Mouse (Mus musculus) neural tube, embryonic 13.5 days (tissue): ENCODE measurements at regions not wholly inside any gene's neighbourhood (a gene's known extent, or its start where the extent isn't known, plus 50 kb on each side); places are given as distances from the start of the nearest gene placed in this dataset.

ENCODE experiments used
- ATAC-seq: fragments of 200-750 bp; cut with Nextera tagmentation; 2 replicates; pipeline ENCODE4 v1.8.0; 2017; ENCODE audit warnings: low read depth, mild to moderate bottlenecking, moderate TSS enrichment, moderate library complexity
- H3K27ac ChIP-seq: fragments of 300-500 bp; sonication (generic); replicated peaks from 2 replicates; pipeline ENCODE4 v1.5.1; 2015; ENCODE audit warnings: moderate library complexity, mild to moderate bottlenecking, inconsistent platforms
- H3K27me3 ChIP-seq: fragments of 300-500 bp; sonication (generic); 2 replicates; pipeline ENCODE4 v1.6.1; 2015; ENCODE audit warnings: mild to moderate bottlenecking, inconsistent platforms
- H3K36me3 ChIP-seq: fragments of 300-500 bp; sonication (generic); 2 replicates; pipeline ENCODE4 v1.6.1; 2015; ENCODE audit warnings: mild to moderate bottlenecking, inconsistent platforms
- H3K4me1 ChIP-seq: fragments of 300-500 bp; sonication (generic); replicated peaks from 2 replicates; pipeline ENCODE4 v1.6.1; 2015; ENCODE audit warnings: inconsistent platforms
- H3K4me2 ChIP-seq: fragments of 300-500 bp; sonication (generic); 2 replicates; pipeline ENCODE4 v1.6.1; 2015; ENCODE audit warnings: inconsistent platforms, mild to moderate bottlenecking, moderate library complexity
- H3K4me3 ChIP-seq: fragments of 300-500 bp; sonication (generic); 2 replicates; pipeline ENCODE4 v1.5.1; 2015; ENCODE audit warnings: mild to moderate bottlenecking, inconsistent platforms
- H3K9ac ChIP-seq: fragments of 300-500 bp; sonication (generic); 2 replicates; pipeline ENCODE4 v1.6.1; 2015; ENCODE audit warnings: moderate library complexity, mild to moderate bottlenecking, inconsistent platforms
- H3K9me3 ChIP-seq: fragments of 300-500 bp; sonication (generic); 2 replicates; pipeline ENCODE4 v1.6.1; 2016; ENCODE audit warnings: inconsistent platforms
- WGBS: fragments of 180-500 bp; shearing (Covaris S2); methylation state at CpG from one replicate; pipeline ENCODE4 v1.1.7; 2015; 5-methylcytosine and 5-hydroxymethylcytosine counted together

GRCm38 (mm10) chr19:53453317-53453947, 63.1 kb upstream of the Smndc1 start:
- H3K27ac ChIP-seq = no peak overlapping the region
- H3K4me3 ChIP-seq = no peak overlapping the region
- H3K4me2 ChIP-seq = no peak overlapping the region
- WGBS = 70% methylated on average over 13 of the region's 13 CpGs
- H3K9ac ChIP-seq = no peak overlapping the region
- 0 out of 2 replicates have a peak, but pooled peaks cover 6% of the 10 kb centered on the region for H3K27me3 ChIP-seq
- H3K4me1 ChIP-seq = peaks cover 27% of the 10 kb centered on the region
- H3K36me3 ChIP-seq = no peaks in the 10 kb centered on the region
- no peaks in the 10 kb centered on the region for H3K9me3 ChIP-seq
- no peak for ATAC-seq

DNA sequence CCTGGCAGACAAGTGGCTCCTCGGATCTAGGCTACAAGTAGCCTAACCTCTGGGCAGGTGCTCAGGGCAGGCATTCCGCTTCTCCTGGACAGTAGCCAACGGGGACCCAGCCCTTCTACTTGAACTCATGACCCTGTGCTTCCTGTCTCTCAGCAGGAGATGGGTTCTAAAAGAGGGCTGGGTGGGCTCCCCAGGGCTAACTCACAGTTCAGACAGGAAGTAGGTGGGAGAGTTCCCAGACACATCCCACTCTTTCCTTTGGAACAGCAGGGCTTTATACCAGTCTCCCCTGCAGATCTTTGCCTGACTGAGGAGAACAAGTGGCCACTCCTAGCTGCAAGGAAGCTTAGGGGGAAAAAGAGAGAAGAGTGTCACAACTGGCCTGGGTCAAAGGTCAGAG, 62.0 kb upstream of the Smndc1 start:
- no peak overlapping the region for H3K27ac ChIP-seq
- 57% methylated on average over 3 of the region's 3 CpGs for WGBS
- peaks cover 31% of the 10 kb centered on the region for H3K4me1 ChIP-seq
- H3K9me3 ChIP-seq = no peaks in the 10 kb centered on the region
- no peak for ATAC-seq
- H3K4me2 ChIP-seq = no peak overlapping the region
- H3K36me3 ChIP-seq = no peaks in the 10 kb centered on the region
- no peak overlapping the region for H3K9ac ChIP-seq
- H3K4me3 ChIP-seq = no peak overlapping the region
- H3K27me3 ChIP-seq = no peaks in the 10 kb centered on the region

DNA sequence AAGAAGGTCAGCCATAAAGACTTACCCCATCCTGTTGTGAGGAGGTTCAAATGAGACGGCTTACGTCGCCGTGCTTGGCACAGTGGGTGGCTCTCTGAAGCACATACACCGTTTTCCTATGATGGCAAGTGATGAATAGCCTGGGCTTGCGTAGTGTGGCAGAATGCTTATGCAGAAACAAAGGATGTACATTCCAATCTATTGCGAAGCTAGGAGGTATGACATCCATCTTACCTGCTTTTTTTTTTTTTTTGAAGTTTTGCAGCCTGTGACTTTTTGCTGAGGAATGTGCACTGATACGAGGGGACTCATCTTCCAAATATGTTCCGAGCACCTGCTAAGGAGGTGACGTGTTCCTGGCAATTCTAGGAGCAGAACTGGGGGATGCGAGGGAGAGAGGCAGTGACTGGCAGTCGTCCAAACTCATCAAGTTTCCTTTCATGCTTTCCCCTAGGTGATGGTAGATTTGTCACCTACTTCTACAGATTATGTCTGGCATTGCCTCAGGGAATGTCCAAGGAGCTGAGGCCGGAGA, 61.1 kb upstream of the Smndc1 start:
- Histone ChIP-seq H3K4me2 (no peak overlapping the region), H3K4me3 (no peak overlapping the region), H3K36me3 (no peaks in the 10 kb centered on the region), H3K9me3 (no peaks in the 10 kb centered on the region), H3K9ac (no peak overlapping the region), H3K27ac (no peak overlapping the region), H3K27me3 (0 out of 2 replicates have a peak, but pooled peaks cover 3% of the 10 kb centered on the region), H3K4me1 (peaks cover 38% of the 10 kb centered on the region)
- ATAC-seq = no peak
- WGBS = 51% methylated on average over 13 of the region's 13 CpGs

DNA sequence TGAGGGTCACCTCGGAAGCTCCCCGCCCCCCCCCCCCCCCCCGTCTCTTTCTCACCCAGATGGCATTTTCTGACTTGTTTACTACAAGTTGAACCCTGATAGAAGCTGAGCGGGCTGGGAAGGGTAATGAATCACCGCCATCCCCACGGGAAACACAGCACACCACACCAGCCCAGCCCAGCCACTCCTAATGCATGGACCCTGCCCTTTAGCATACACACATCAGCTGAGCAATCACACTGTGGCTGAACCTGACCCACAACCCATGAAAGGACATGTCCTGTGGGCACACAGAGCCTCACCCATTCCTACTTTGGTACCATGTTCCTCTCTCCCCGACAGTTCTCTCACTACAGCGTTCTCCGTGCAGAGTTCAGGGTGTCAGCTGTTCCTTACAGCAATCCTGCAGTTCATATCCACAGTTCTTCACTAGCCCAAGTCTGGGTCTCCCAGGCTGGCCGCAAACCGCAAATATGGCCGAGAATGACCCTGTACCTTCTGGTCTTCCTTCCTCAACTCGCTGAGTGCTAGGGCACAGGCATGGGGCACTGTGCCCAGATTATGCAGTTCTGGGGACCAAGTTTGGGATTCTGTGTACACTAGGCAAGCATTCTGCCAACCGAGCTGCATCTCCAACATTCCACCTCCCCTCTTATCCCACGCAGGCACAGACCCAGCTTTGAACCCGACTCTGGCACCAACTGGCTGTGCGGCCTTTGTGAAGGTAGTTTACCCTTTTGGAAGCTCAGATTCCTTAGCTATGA, 60.4 kb upstream of the Smndc1 start:
- H3K27ac ChIP-seq = no peak overlapping the region
- H3K36me3 ChIP-seq = no peaks in the 10 kb centered on the region
- H3K9ac ChIP-seq = no peak overlapping the region
- no peak overlapping the region for H3K4me3 ChIP-seq
- no peak overlapping the region for H3K4me2 ChIP-seq
- peaks cover 43% of the 10 kb centered on the region for H3K4me1 ChIP-seq
- WGBS = 69% methylated on average over 16 of the region's 17 CpGs
- peaks cover 3% of the 10 kb centered on the region; the same call in 1 of the 2 replicates for H3K27me3 ChIP-seq
- H3K9me3 ChIP-seq = no peaks in the 10 kb centered on the region
- ATAC-seq = no peak

DNA sequence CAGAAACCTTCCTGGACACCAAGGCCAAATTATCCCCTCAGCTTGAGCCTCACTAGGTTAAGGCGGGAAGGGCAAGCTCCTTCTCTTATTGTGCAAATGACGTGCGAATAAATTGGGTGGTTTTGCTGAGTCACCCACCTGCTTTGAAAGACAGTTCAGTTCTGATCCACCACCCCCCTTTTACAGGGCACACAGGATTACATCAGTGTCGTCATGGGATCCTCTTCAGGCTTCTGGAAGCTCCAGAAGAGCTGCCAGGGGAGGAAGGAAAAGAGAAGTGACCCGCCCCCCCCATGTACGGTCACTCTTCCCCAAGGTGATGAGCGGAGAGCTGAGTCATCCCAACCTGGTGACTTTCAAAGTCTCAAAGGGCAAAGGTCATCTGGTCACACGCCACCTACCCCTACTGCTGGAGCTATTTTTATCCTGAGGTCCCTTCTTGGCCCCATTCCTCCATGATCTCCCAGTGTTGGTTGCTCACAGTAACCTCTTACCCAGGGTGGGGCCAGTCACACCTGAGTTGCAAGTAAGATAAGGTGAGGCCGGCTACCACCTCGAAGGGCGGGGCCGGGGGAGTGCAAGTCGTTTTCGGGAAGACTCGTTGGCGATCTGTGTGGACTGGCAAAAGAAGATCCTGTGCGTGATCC, 58.9 kb upstream of the Smndc1 start:
- no peak overlapping the region for H3K4me2 ChIP-seq
- no peaks in the 10 kb centered on the region for H3K36me3 ChIP-seq
- H3K27me3 ChIP-seq = peaks cover 10% of the 10 kb centered on the region; the same call in 1 of the 2 replicates
- no peak overlapping the region for H3K4me3 ChIP-seq
- peaks cover 57% of the 10 kb centered on the region for H3K4me1 ChIP-seq
- no peak overlapping the region for H3K27ac ChIP-seq
- H3K9ac ChIP-seq = no peak overlapping the region
- WGBS = 86% methylated on average over 17 of the region's 17 CpGs
- ATAC-seq = no peak
- no peaks in the 10 kb centered on the region for H3K9me3 ChIP-seq

DNA sequence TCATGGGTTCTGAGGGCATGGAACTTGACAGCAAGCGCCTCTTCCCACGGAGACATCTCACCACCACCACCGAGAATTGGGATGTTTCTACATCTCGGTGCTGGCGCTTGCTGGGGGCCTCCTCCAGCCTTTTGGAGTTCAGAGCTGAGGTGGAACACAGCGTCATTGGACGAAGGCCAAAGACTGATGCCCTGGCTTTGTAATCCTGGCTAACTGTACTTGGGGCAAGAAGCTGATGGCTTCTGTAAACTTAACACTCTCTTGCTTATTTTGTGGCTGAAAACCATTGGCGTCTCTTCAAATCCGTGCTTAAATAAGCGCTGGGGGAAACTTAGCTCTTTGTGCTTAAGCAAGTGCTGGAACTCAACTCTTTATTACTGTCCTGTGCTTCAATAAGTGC, 57.8 kb upstream of the Smndc1 start:
- no peak overlapping the region for H3K27ac ChIP-seq

DNA sequence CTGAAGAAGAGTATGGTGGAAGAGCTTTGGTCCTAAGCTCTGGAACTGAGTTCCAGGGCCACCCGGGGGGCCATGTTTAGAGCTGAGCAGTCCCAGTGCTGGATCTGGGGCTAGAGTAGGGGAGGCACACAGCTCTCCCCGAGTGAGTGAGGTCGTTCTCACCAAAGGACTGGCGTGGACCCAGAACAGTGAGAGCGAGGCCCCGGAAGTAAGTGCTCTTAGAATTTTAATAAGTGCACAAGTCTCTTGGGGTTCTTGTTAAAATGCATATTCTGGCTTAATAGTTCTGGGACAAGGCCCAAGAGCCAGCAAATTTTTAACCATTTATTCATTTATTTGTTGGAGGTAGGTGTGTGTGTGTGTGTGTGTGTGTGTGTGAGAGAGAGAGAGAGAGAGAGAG, 57.4 kb upstream of the Smndc1 start:
- Histone ChIP-seq H3K4me3 (no peak overlapping the region), H3K4me1 (peaks cover 60% of the 10 kb centered on the region), H3K27ac (no peak overlapping the region), H3K9me3 (no peaks in the 10 kb centered on the region), H3K4me2 (no peak overlapping the region), H3K27me3 (peaks cover 10% of the 10 kb centered on the region; the same call in 1 of the 2 replicates), H3K36me3 (no peaks in the 10 kb centered on the region), H3K9ac (no peak overlapping the region)
- 56% methylated on average over 6 of the region's 6 CpGs for WGBS
- no peak for ATAC-seq

More for the DNA sequence above, 57.8 kb upstream of the Smndc1 start:
- WGBS = 75% methylated on average over 10 of the region's 10 CpGs
- Histone ChIP-seq H3K9ac (no peak overlapping the region), H3K9me3 (no peaks in the 10 kb centered on the region), H3K4me2 (no peak overlapping the region), H3K4me3 (no peak overlapping the region), H3K27me3 (peaks cover 10% of the 10 kb centered on the region; the same call in 1 of the 2 replicates), H3K4me1 (peaks cover 57% of the 10 kb centered on the region), H3K36me3 (no peaks in the 10 kb centered on the region)
- no peak for ATAC-seq

GRCm38 (mm10) chr19:53446216-53446615, 55.8 kb upstream of the Smndc1 start:
- Histone ChIP-seq H3K4me3 (no peak overlapping the region), H3K9me3 (no peaks in the 10 kb centered on the region), H3K36me3 (no peaks in the 10 kb centered on the region), H3K27ac (no peak overlapping the region), H3K4me1 (peaks cover 54% of the 10 kb centered on the region), H3K9ac (no peak overlapping the region), H3K4me2 (no peak overlapping the region), H3K27me3 (peaks cover 10% of the 10 kb centered on the region; the same call in 1 of the 2 replicates)
- 60% methylated on average over 5 of the region's 5 CpGs for WGBS
- no peak for ATAC-seq

- 17% methylated on average over 5 of the region's 5 CpGs for WGBS
These were observed 54.3 kb upstream of the Smndc1 start for GRCm38 (mm10) chr19:53444646-53445045.

DNA sequence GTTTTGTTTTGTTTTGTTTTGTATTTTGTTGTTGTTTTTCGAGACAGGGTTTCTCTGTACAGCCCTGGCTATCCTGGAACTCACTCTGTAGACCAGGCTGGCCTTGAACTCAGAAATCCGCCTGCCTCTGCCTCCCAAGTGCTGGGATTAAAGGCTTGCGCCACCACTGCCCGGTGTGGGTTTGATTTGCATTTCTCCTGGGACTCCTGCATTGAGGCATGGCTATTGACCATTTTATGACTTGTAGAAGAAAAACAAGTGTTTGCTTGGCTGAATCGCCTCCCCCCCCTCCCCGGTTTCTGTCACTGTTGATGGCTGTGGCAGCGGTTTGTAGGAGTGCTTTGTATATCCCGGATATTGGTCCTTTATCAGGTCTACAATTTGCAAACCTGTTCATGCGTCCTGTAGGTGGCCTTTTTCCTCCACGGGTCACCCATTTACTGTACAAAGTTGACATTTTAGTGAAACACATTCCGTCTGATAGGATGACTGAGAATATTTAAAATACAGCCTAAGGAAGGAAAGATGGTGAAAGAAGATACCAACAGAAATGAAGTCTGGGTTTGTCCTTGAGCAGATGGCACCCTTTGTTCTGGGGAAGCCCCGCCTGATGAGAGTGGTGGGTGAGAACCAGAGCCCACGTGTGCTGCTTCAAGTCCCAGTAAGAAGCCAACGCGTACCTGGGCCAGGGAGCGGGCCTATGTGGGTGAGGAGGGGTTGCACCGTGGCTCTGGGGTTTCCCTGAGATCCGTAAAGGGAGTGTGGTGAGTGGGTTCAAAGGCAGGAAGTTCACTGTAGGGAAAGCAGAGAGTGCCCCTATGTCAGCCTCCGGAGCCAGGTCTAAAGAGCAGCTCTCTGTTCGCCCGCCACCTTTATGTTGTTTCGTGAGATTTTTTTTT, 52.6 kb upstream of the Smndc1 start:
- Histone ChIP-seq H3K36me3 (no peaks in the 10 kb centered on the region), H3K4me3 (no peak overlapping the region), H3K27me3 (peaks cover 10% of the 10 kb centered on the region; the same call in 1 of the 2 replicates), H3K4me1 (peaks cover 57% of the 10 kb centered on the region), H3K27ac (no peak overlapping the region), H3K9ac (no peak overlapping the region), H3K4me2 (no peak overlapping the region), H3K9me3 (no peaks in the 10 kb centered on the region)
- WGBS = 69% methylated on average over 22 of the region's 22 CpGs
- no peak for ATAC-seq

More at GRCm38 (mm10) chr19:53444646-53445045, 54.3 kb upstream of the Smndc1 start:
- H3K9ac ChIP-seq = no peak overlapping the region
- H3K27ac ChIP-seq = no peak overlapping the region
- H3K27me3 ChIP-seq = peaks cover 10% of the 10 kb centered on the region; the same call in 1 of the 2 replicates
- H3K4me3 ChIP-seq = no peak overlapping the region
- H3K4me1 ChIP-seq = peaks cover 57% of the 10 kb centered on the region
- H3K9me3 ChIP-seq = no peaks in the 10 kb centered on the region
- H3K4me2 ChIP-seq = no peak overlapping the region
- H3K36me3 ChIP-seq = no peaks in the 10 kb centered on the region
- no peak for ATAC-seq

DNA sequence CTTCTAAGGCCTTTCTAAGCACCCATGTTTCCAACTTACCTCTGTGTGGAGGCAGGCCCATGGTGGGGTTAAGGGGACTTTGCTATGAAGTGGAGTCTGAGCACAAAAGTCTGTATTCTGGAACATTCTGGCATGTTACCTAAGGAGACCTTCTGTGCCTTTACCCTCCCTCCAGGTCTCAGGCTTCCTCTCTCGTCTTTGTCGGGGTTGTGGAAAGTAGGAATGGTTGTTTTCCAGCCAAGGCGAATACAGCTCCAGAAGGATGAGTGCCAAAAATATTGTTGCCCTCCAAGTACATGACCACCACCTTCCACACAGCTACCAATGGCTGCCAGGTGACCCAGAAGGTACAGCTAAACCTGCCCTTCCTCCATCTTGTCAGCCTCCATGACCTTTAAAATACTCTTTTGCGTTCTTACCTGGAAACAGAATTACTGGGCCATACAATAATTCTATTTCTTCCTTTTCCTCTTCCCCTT, 51.8 kb upstream of the Smndc1 start:
- Histone ChIP-seq H3K9me3 (no peaks in the 10 kb centered on the region), H3K4me2 (no peak overlapping the region), H3K4me3 (no peak overlapping the region), H3K4me1 (peaks cover 52% of the 10 kb centered on the region), H3K27ac (no peak overlapping the region), H3K9ac (no peak overlapping the region), H3K36me3 (no peaks in the 10 kb centered on the region), H3K27me3 (peaks cover 9% of the 10 kb centered on the region; the same call in 1 of the 2 replicates)
- no peak for ATAC-seq
- 94% methylated on average over 4 of the region's 4 CpGs for WGBS
